10 mouse cellular contexts compared by ENCODE assay signal in genomic region chr5:125964039-125964438, GRCm38 (mm10).
DNase-seq lines count a peak whose midpoint lies in the region; ATAC-seq and TF ChIP-seq lines count a peak whose summit lies in the region.
"Had no signal": no experiment of that assay in that cellular context is flagged by ENCODE, and none has a peak within 500 bp of the region (broad histone marks: within the 10 kb centered on the region; RNA-seq: fewer than 3 reads in every experiment).

No protein-coding gene starts in this region.

- no peak overlapping the region for H3K4me3 ChIP-seq in layer of hippocampus, adult 2 months
- no peak overlapping the region for H3K4me3 ChIP-seq in MEL (ENCODE audit: control insufficient read depth in 1 of 2, insufficient read depth in 1 of 2, low read depth in 2 of 2, low read length in 2 of 2)
- H3K4me3 ChIP-seq: embryonic facial prominence, embryonic 13.5 days; lung, embryonic 15.5 days had no signal

- no peaks in the 10 kb centered on the region for H3K36me3 ChIP-seq in MEL (ENCODE audit: control insufficient read depth in 1 of 2, insufficient read depth in 2 of 2, low read length in 2 of 2)
- H3K36me3 ChIP-seq: embryonic facial prominence, embryonic 13.5 days; lung, embryonic 15.5 days had no signal

- H3K27me3 ChIP-seq in MEL (ENCODE audit: control insufficient read depth in 1 of 2, insufficient read depth in 2 of 2, low read length in 2 of 2), result no peaks in the 10 kb centered on the region
- H3K27me3 ChIP-seq: embryonic facial prominence, embryonic 13.5 days; lung, embryonic 15.5 days had no signal

- H3K9me3 ChIP-seq in MEL (replicated peaks; ENCODE audit: insufficient read depth, low read length), result no peaks in the 10 kb centered on the region
- H3K9me3 ChIP-seq: lung, embryonic 15.5 days had no signal

- peak; percentile 2 for DNase-seq in CD4-positive, CD25-positive, alpha-beta regulatory T cell, adult 2 months (ENCODE audit: low read depth, low spot score)
- DNase-seq in layer of hippocampus, adult 2 months (ENCODE audit: low spot score in 2 of 2), result no peak
- DNase-seq in layer of hippocampus, adult 9-10 months (ENCODE audit: low spot score), result no peak
- peak; percentile 28 for DNase-seq in MEL (ENCODE audit: low read depth, low spot score)
- peak; percentile 29 for DNase-seq in kidney, postnatal 10 days
- DNase-seq in left cerebral cortex, postnatal 25 days (ENCODE audit: low spot score in 2 of 2), result no peak
- no peak for DNase-seq in right cerebral cortex, adult 2 months (ENCODE audit: low spot score in 2 of 2)

- TF ChIP-seq RAD21 in MEL (IDR thresholded peaks at IDR 0.05; ENCODE audit: low read depth, low read length), result 0 out of 2 replicates have a peak, but pooled peaks have one; percentile 1

- TF ChIP-seq CTCF in layer of hippocampus, adult 2 months (conservative IDR thresholded peaks at IDR 0.05), result peak; percentile 80
- peak; percentile 42 to 65 (median 48) for TF ChIP-seq CTCF in MEL (IDR thresholded peaks at IDR 0.05 in 2 of 3, conservative IDR thresholded peaks at IDR 0.05 in 1 of 3; ENCODE audit: control insufficient read depth in 1 of 3, insufficient read depth in 1 of 3, low read depth in 2 of 3, low read length in 3 of 3, poor library complexity in 1 of 3, severe bottlenecking in 1 of 3)

- intact Hi-C loops in left cerebral cortex, postnatal 25 days (cut with DNase I), result no loop called here

- H3K79me2 ChIP-seq in MEL (ENCODE audit: control insufficient read depth, insufficient read depth, low read length, poor library complexity), result no peaks in the 10 kb centered on the region

- TF ChIP-seq POLR2A in MEL (IDR thresholded peaks at IDR 0.05; ENCODE audit: control insufficient read depth in 1 of 2, insufficient read depth in 1 of 2, low read depth in 1 of 2, low read length in 2 of 2, poor library complexity in 1 of 2), result no peak

- no peaks in the 10 kb centered on the region for H3K4me1 ChIP-seq in MEL (ENCODE audit: control insufficient read depth in 1 of 2, insufficient read depth in 2 of 2, low read length in 2 of 2)
- H3K4me1 ChIP-seq: embryonic facial prominence, embryonic 13.5 days; lung, embryonic 15.5 days had no signal

- no peak overlapping the region for H3K9ac ChIP-seq in MEL (ENCODE audit: control insufficient read depth, low read depth, low read length, poor library complexity, severe bottlenecking)
- H3K9ac ChIP-seq: embryonic facial prominence, embryonic 13.5 days; lung, embryonic 15.5 days had no signal

- ATAC-seq in CD4-positive, CD25-positive, alpha-beta regulatory T cell, adult 4 months, result no peak

- TF ChIP-seq EP300 in MEL (IDR thresholded peaks at IDR 0.05; ENCODE audit: low read depth in 1 of 2, low read length in 2 of 2), result no peak

- no peak overlapping the region for H3K27ac ChIP-seq in layer of hippocampus, adult 2 months
- no peak overlapping the region for H3K27ac ChIP-seq in MEL (ENCODE audit: control insufficient read depth, low read depth, low read length)
- H3K27ac ChIP-seq: embryonic facial prominence, embryonic 13.5 days; lung, embryonic 15.5 days had no signal

TF ChIP-seq in MEL, 35 proteins besides CTCF, POLR2A, EP300 and RAD21:
- no peak for TF ChIP-seq ETS1 (IDR thresholded peaks at IDR 0.05; ENCODE audit: low read depth, low read length)
- TF ChIP-seq SMC3 (IDR thresholded peaks at IDR 0.05; ENCODE audit: low read depth, low read length), result peak; percentile 22; the same call in 1 of the 2 replicates
TF ChIP-seq in MEL: peak in this region for 1.

Comparison
In these comparisons a context has a peak if more than half of its experiments do, and no peak if none do; other contexts are left out.
1. DNase-seq: peak in CD4-positive, CD25-positive, alpha-beta regulatory T cell, adult 2 months (single experiment), MEL (single experiment) and kidney, postnatal 10 days (single experiment); none in layer of hippocampus, adult 2 months (0 of 2), layer of hippocampus, adult 9-10 months (single experiment), left cerebral cortex, postnatal 25 days (0 of 2) and right cerebral cortex, adult 2 months (0 of 2).